13 mouse cellular contexts compared by ENCODE assay signal in the genomic region with DNA sequence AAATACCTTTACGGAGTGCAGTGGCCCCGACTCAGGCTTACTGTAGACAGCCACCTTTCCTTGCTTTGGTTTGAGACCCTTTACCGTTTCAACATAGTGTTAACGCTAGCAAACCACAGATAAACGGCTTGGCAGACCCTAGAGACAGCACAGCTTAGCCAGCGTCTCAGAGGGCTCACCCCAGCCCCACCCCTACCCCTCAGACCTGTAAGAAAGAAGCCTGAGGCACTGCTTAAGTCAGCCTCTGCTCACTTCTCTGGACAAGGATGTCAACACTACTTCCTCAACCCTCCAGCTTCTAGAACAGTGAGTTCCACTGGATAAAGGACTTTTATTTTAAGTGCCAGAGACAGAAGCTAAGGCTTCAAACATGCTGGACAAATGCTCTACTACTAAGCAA. TPM values are rescaled to one million over a fixed set of nuclear protein-coding genes. Genes with fewer than 3 reads are reported as not detected.
DNase-seq lines count a peak whose midpoint lies in the region; ATAC-seq and TF ChIP-seq lines count a peak whose summit lies in the region.
"Had no signal": no experiment of that assay in that cellular context is flagged by ENCODE, and none has a peak within 500 bp of the region (broad histone marks: within the 10 kb centered on the region; RNA-seq: fewer than 3 reads in every experiment).

No protein-coding gene starts in this region.

- TF ChIP-seq CTCF in brain, embryonic 14.5 days (IDR thresholded peaks at IDR 0.05; ENCODE audit: borderline replicate concordance, extremely low read depth, insufficient read depth, insufficient read length) = no peak
- TF ChIP-seq CTCF in liver, postnatal 0 days (IDR thresholded peaks at IDR 0.05; ENCODE audit: low read depth) = no peak

- peak overlapping the region; percentile 55 for H3K4me2 ChIP-seq in liver, embryonic 11.5 days
- H3K4me2 ChIP-seq in liver, postnatal 0 days (ENCODE audit: low read depth, low read length) = peak overlapping the region; percentile 11; the same call in 1 of the 2 replicates

- no peaks in the 10 kb centered on the region for H3K36me3 ChIP-seq in heart, embryonic 10.5 days
- no peaks in the 10 kb centered on the region for H3K36me3 ChIP-seq in liver, embryonic 11.5 days (ENCODE audit: control insufficient read depth, insufficient read depth, low read length)
- H3K36me3 ChIP-seq in liver, postnatal 0 days (replicated peaks; ENCODE audit: insufficient read depth, low read length) = no peaks in the 10 kb centered on the region

- no peak for DNase-seq in heart, embryonic 10.5 days (ENCODE audit: low spot score)
- DNase-seq in heart, adult 9 months (ENCODE audit: low spot score in 2 of 2) = no peak
- DNase-seq in liver, embryonic 11.5 days (ENCODE audit: low spot score) = no peak
- DNase-seq in liver = no peak
- peak; percentile 1 for DNase-seq in brain, embryonic 14.5 days (ENCODE audit: low read depth)
- DNase-seq in liver, postnatal 0 days = no peak
- DNase-seq in right cerebral cortex, adult 2 months (ENCODE audit: low spot score in 2 of 2) = no peak
- DNase-seq in adrenal gland, adult 8-10 months = no peak
- DNase-seq: adrenal gland, postnatal 10 days; gastrocnemius, postnatal 10 days had no signal

- H3K27me3 ChIP-seq in heart, embryonic 10.5 days (ENCODE audit: insufficient read depth, poor library complexity, severe bottlenecking) = no peaks in the 10 kb centered on the region
- H3K27me3 ChIP-seq in liver, embryonic 11.5 days (replicated peaks; ENCODE audit: control insufficient read depth, insufficient read depth, low read length) = no peaks in the 10 kb centered on the region
- H3K27me3 ChIP-seq in liver, postnatal 0 days (ENCODE audit: insufficient read depth, low read length) = no peaks in the 10 kb centered on the region
- H3K27me3 ChIP-seq: Patski had no signal

- TF ChIP-seq POLR2A in brain, embryonic 14.5 days (IDR thresholded peaks at IDR 0.05; ENCODE audit: borderline replicate concordance, extremely low read depth, insufficient read depth, insufficient read length, poor library complexity, severe bottlenecking) = no peak

- 15% methylated on average over 6 of the region's 6 CpGs for WGBS in heart, embryonic 10.5 days
- 11% methylated on average over 6 of the region's 6 CpGs for WGBS in liver, embryonic 11.5 days
- WGBS in liver, postnatal 0 days (ENCODE audit: insufficient replicate concordance) = 14% methylated on average over 6 of the region's 6 CpGs

- peak overlapping the region; percentile 27 for H3K4me3 ChIP-seq in heart, embryonic 10.5 days
- peak overlapping the region; percentile 19; the same call in 1 of the 2 replicates for H3K4me3 ChIP-seq in liver, embryonic 11.5 days (ENCODE audit: low read depth, low read length)
- no peak overlapping the region for H3K4me3 ChIP-seq in liver, postnatal 0 days (ENCODE audit: low read depth, low read length)
- H3K4me3 ChIP-seq: layer of hippocampus, adult 2 months had no signal

- no peaks in the 10 kb centered on the region for H3K9me3 ChIP-seq in heart, embryonic 10.5 days
- H3K9me3 ChIP-seq in liver, embryonic 11.5 days (ENCODE audit: control insufficient read depth, low read length) = no peaks in the 10 kb centered on the region
- H3K9me3 ChIP-seq in liver, postnatal 0 days (ENCODE audit: low read length) = no peaks in the 10 kb centered on the region

- H3K27ac ChIP-seq in heart, embryonic 10.5 days = peak overlapping the region; percentile 73
- peak overlapping the region; percentile 26 for H3K27ac ChIP-seq in liver, embryonic 11.5 days (ENCODE audit: low read depth, low read length)
- H3K27ac ChIP-seq in liver, postnatal 0 days (ENCODE audit: low read depth) = peak overlapping the region; percentile 58
- H3K27ac ChIP-seq: layer of hippocampus, adult 2 months had no signal

- peak overlapping the region; percentile 50; the same call in 1 of the 2 replicates for H3K9ac ChIP-seq in liver, embryonic 11.5 days (ENCODE audit: low read depth, low read length)
- H3K9ac ChIP-seq in liver, postnatal 0 days (replicated peaks) = no peak overlapping the region

- peaks cover 38% of the 10 kb centered on the region for H3K4me1 ChIP-seq in heart, embryonic 10.5 days
- peaks cover 34% of the 10 kb centered on the region for H3K4me1 ChIP-seq in liver, embryonic 11.5 days (replicated peaks; ENCODE audit: control insufficient read depth, insufficient read depth, low read length)
- H3K4me1 ChIP-seq in liver, postnatal 0 days (ENCODE audit: insufficient read depth) = peaks cover 11% of the 10 kb centered on the region

- no peak for TF ChIP-seq EP300 in liver, postnatal 0 days (IDR thresholded peaks at IDR 0.05; ENCODE audit: low read depth)

- ATAC-seq in liver, embryonic 11.5 days (replicated peaks; ENCODE audit: low FRiP score) = 0 out of 2 replicates have a peak, but pooled peaks have one; percentile 30
- no peak for ATAC-seq in liver, postnatal 0 days
- ATAC-seq: Patski had no signal

RNA-seq across cellular contexts. Expression of a gene that starts 2.2 kb away (rescaled TPM):
- 2.2 and 4.2 TPM in 2 replicates for polyA plus RNA-seq in heart, embryonic 10.5 days (2016; fragmentation: Nextera tagmentation; extraction: Ambion mirVana)
- 0.53 and 0.55 TPM in 2 replicates for polyA plus RNA-seq in liver, embryonic 11.5 days (2014; fragmentation: Nextera tagmentation; extraction: Ambion mirVana)
- 0.38 and 0.51 TPM in 2 replicates for polyA plus RNA-seq in brain, embryonic 14.5 days (2012; rRNA removed)
- 0.71 and 1.0 TPM in 2 replicates for polyA plus RNA-seq in liver, postnatal 0 days (2015; fragmentation: Nextera tagmentation; extraction: Ambion mirVana)
- under 1 TPM in 2 of 4 experiments, not detected in 2; 0.28 to 0.35 TPM for total RNA-seq in adrenal gland, adult 8-10 months (2022)
- total RNA-seq: gastrocnemius, postnatal 10 days; layer of hippocampus, adult 2 months; left cerebral cortex, postnatal 36 days had no signal

RNA-seq across cellular contexts. Expression of a gene that starts 32.0 kb away (rescaled TPM):
- 78.6 and 92.2 TPM in 2 replicates for polyA plus RNA-seq in heart, embryonic 10.5 days (2016; fragmentation: Nextera tagmentation; extraction: Ambion mirVana)
- 69.4 and 70.1 TPM in 2 replicates for polyA plus RNA-seq in liver, embryonic 11.5 days (2014; fragmentation: Nextera tagmentation; extraction: Ambion mirVana)
- 73.9 and 77.3 TPM in 2 replicates for polyA plus RNA-seq in brain, embryonic 14.5 days (2012; rRNA removed)
- 44.6 and 48.9 TPM in 2 replicates for polyA plus RNA-seq in liver, postnatal 0 days (2015; fragmentation: Nextera tagmentation; extraction: Ambion mirVana)
- total RNA-seq in adrenal gland, adult 8-10 months (2022) = 10 to 100 TPM; 54.1 to 70.2 (median 63.4) TPM

RNA-seq across cellular contexts. Expression of a gene that starts 58.1 kb away (rescaled TPM):
- 2.4 and 2.5 TPM in 2 replicates for polyA plus RNA-seq in heart, embryonic 10.5 days (2016; fragmentation: Nextera tagmentation; extraction: Ambion mirVana)
- 3.0 and 3.4 TPM in 2 replicates for polyA plus RNA-seq in liver, embryonic 11.5 days (2014; fragmentation: Nextera tagmentation; extraction: Ambion mirVana)
- 13.0 and 13.2 TPM in 2 replicates for polyA plus RNA-seq in brain, embryonic 14.5 days (2012; rRNA removed)
- 19.1 and 19.8 TPM in 2 replicates for polyA plus RNA-seq in liver, postnatal 0 days (2015; fragmentation: Nextera tagmentation; extraction: Ambion mirVana)
- 1 to 10 TPM; 5.5 to 9.1 (median 7.3) TPM for total RNA-seq in adrenal gland, adult 8-10 months (2022)

RNA-seq across cellular contexts. Expression of a gene that starts 58.4 kb away (rescaled TPM):
- 0.21 TPM in 1 of 2 replicates, not detected in the other for polyA plus RNA-seq in heart, embryonic 10.5 days (2016; fragmentation: Nextera tagmentation; extraction: Ambion mirVana)
- polyA plus RNA-seq in liver, embryonic 11.5 days (2014; fragmentation: Nextera tagmentation; extraction: Ambion mirVana) = 0.22 and 0.27 TPM in 2 replicates
- polyA plus RNA-seq in brain, embryonic 14.5 days (2012; rRNA removed) = 0.26 and 0.37 TPM in 2 replicates
- polyA plus RNA-seq in liver, postnatal 0 days (2015; fragmentation: Nextera tagmentation; extraction: Ambion mirVana) = 1.1 and 1.6 TPM in 2 replicates
- 1 to 10 TPM; 4.8 to 7.0 (median 5.6) TPM for total RNA-seq in adrenal gland, adult 8-10 months (2022)
